Mouse (Mus musculus) testis, postnatal 14 days (tissue): ENCODE data around the gene Dmkn.
"Not testable (repeated sequence)": the region's sequence is repeated elsewhere in the genome, so short reads cannot be mapped to it uniquely, and the experiment has no call there.

ENCODE experiments used
- DNase-seq: peaks from one replicate; pipeline ENCODE4 v3.0.0; 2021; ENCODE audit warnings: low spot score

Gene Dmkn

DNA sequence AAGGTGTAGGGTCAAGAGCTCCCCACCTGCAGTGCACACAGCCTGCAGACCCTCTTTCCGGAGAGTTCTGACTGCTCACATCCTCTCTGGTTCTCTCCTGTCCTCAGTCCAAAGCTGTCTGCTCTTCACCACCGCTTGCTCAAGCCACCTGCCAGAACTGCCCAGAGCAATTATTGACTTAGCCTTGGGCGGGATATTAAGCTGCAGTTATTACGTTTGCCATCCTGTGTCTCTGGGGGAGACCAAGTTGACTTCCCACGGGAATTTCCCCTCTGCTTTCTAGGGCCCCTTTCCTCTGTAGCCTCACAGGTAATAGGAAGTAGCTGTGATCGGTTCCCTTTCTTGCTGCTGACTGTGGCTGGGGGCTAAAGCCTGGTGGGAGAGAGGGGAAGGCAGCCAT, 56.6 kb downstream of the Dmkn start:
- no peak for DNase-seq

GRCm38 (mm10) chr7:30820854-30821445, 57.4 kb downstream of the Dmkn start:
- DNase-seq: no peak

GRCm38 (mm10) chr7:30821532-30821931, 58.0 kb downstream of the Dmkn start:
- DNase-seq: no peak

GRCm38 (mm10) chr7:30823675-30824074, 60.1 kb downstream of the Dmkn start, which contains the start of gene Ffar2:
Gene Ffar2 (minus strand): TSS chr7:30823775.
- DNase-seq: no peak

DNA sequence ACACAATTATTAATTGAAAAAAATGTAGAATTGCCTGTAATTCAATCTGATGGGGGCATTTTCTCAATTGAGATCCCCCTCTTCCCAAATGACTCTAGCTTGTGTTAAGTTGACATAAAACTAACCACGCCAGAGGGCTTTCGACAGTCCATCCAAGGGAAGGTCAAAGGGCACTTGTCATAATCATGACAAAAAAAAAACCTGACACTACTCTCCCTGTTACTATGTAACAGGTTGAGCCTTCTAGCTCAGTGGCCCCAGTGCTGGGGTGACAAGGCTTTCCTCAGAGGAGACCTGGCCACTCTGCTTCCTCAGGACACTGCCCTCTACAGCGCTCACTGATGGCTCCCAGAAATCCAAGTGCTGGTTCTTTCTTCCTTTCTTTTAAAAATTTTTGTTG, 60.8 kb downstream of the Dmkn start:
- no peak for DNase-seq

GRCm38 (mm10) chr7:30826660-30827059, 63.1 kb downstream of the Dmkn start:
- DNase-seq: no peak

GRCm38 (mm10) chr7:30828871-30829270, 65.3 kb downstream of the Dmkn start:
- DNase-seq: not testable (repeated sequence)

- DNase-seq: no peak
Observed at GRCm38 (mm10) chr7:30829428-30829827, 65.9 kb downstream of the Dmkn start.
